Comparison of ENCODE assay signal across 29 mouse cellular contexts in genomic region chr14:35853254-35853653, GRCm38 (mm10). TPM values are rescaled to one million over a fixed set of nuclear protein-coding genes. Genes with fewer than 3 reads are reported as not detected.
"Had no signal": no experiment of that assay in that cellular context is flagged by ENCODE, and none has a peak within 500 bp of the region (broad histone marks: within the 10 kb centered on the region; RNA-seq: fewer than 3 reads in every experiment).

No protein-coding gene starts in this region.

- H3K4me3 ChIP-seq: left cerebral cortex, adult 2 months; liver, embryonic 13.5 days; midbrain, embryonic 12.5 days; midbrain, embryonic 15.5 days; neural tube, embryonic 12.5 days; neural tube, embryonic 15.5 days had no signal

- H3K9ac ChIP-seq: liver, embryonic 13.5 days; midbrain, embryonic 12.5 days; midbrain, embryonic 15.5 days; neural tube, embryonic 12.5 days; neural tube, embryonic 15.5 days had no signal

- H3K27me3 ChIP-seq: liver, embryonic 13.5 days; midbrain, embryonic 12.5 days; midbrain, embryonic 15.5 days; neural tube, embryonic 12.5 days; neural tube, embryonic 15.5 days had no signal

- H3K27ac ChIP-seq: left cerebral cortex, adult 2 months; liver, embryonic 13.5 days; macrophage; midbrain, embryonic 12.5 days; midbrain, embryonic 15.5 days; neural tube, embryonic 12.5 days; neural tube, embryonic 15.5 days; stomach, postnatal 0 days had no signal

- H3K4me2 ChIP-seq: liver, embryonic 13.5 days; midbrain, embryonic 12.5 days; midbrain, embryonic 15.5 days; neural tube, embryonic 12.5 days; neural tube, embryonic 15.5 days had no signal

- H3K9me3 ChIP-seq: liver, embryonic 13.5 days; midbrain, embryonic 12.5 days; midbrain, embryonic 15.5 days; neural tube, embryonic 12.5 days; neural tube, embryonic 15.5 days had no signal

- H3K36me3 ChIP-seq: liver, embryonic 13.5 days; midbrain, embryonic 12.5 days; midbrain, embryonic 15.5 days; neural tube, embryonic 12.5 days; neural tube, embryonic 15.5 days had no signal

- ATAC-seq: midbrain, embryonic 15.5 days had no signal

- H3K4me1 ChIP-seq: liver, embryonic 13.5 days; midbrain, embryonic 12.5 days; midbrain, embryonic 15.5 days; neural tube, embryonic 12.5 days; neural tube, embryonic 15.5 days had no signal

- DNase-seq: kidney, postnatal 10 days; kidney, postnatal 36 days; layer of hippocampus, postnatal 36 days; liver, embryonic 13.5 days; lung, adult 2 months; lung, postnatal 14 days; right cerebral cortex, adult 18-20 months; right cerebral cortex, postnatal 14 days; right cerebral cortex, postnatal 4 days; thymus, postnatal 36 days had no signal

RNA-seq across cellular contexts. Expression of gene 4930596D02Rik, which starts 41.5 kb away (rescaled TPM):
- total RNA-seq: layer of hippocampus, adult 8-10 months; layer of hippocampus, postnatal 10 days; layer of hippocampus, postnatal 36 days; left cerebral cortex, adult 2 months; left cerebral cortex, postnatal 10 days; left cerebral cortex, postnatal 36 days; liver, adult 2 months; megakaryocyte, adult 5-6 weeks had no signal
- polyA plus RNA-seq: limb, embryonic 11.5 days; limb, embryonic 14.5 days; liver, adult 2 months; liver, embryonic 13.5 days; liver, embryonic 16.5 days; lung, adult 2 months; lung, embryonic 16.5 days; macrophage; midbrain, embryonic 12.5 days; midbrain, embryonic 15.5 days; neural tube, embryonic 12.5 days; neural tube, embryonic 15.5 days; stomach, embryonic 14.5 days; stomach, postnatal 0 days; urinary bladder, adult 2 months had no signal
